31 mouse cellular contexts compared by ENCODE assay signal in the genomic region with DNA sequence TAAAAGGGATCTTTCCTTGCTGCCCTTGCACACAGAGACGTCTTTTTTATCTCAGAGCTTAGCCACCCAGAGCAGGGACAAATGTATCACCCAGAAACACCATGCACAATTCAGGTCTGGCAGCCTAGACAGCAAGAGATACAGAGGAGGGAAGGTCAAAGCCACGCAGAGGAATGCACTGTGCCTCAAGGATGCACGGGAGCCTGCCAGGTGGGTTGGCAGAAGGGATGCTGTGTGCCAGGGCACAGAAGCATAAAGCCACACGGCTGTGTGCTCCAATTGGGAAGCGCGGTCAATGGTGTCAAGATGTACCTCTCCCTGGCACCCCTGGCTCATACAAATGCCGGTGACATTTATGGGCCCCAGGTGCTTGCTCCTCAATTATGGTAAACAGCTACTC. TPM values are rescaled to one million over a fixed set of nuclear protein-coding genes. Genes with fewer than 3 reads are reported as not detected.
DNase-seq lines count a peak whose midpoint lies in the region; ATAC-seq and TF ChIP-seq lines count a peak whose summit lies in the region.
"Had no signal": no experiment of that assay in that cellular context is flagged by ENCODE, and none has a peak within 500 bp of the region (broad histone marks: within the 10 kb centered on the region; RNA-seq: fewer than 3 reads in every experiment).

No protein-coding gene starts in this region.

- no peak overlapping the region for H3K4me2 ChIP-seq in hindbrain, postnatal 0 days (ENCODE audit: low read depth, low read length)
- no peak overlapping the region for H3K4me2 ChIP-seq in hindbrain, embryonic 14.5 days (replicated peaks)
- H3K4me2 ChIP-seq: embryonic facial prominence, embryonic 15.5 days; heart, embryonic 13.5 days had no signal

- no peaks in the 10 kb centered on the region for H3K27me3 ChIP-seq in hindbrain, postnatal 0 days (ENCODE audit: insufficient read depth, low read length)
- no peaks in the 10 kb centered on the region for H3K27me3 ChIP-seq in hindbrain, embryonic 14.5 days (ENCODE audit: control insufficient read depth, insufficient read depth, low read length)
- H3K27me3 ChIP-seq: embryonic facial prominence, embryonic 15.5 days; heart, embryonic 13.5 days; Patski had no signal

- no peak for DNase-seq in cerebellum, adult 11 months
- no peak for DNase-seq in hindbrain, postnatal 0 days (ENCODE audit: low spot score)
- DNase-seq in hindbrain, embryonic 14.5 days (ENCODE audit: low spot score) = no peak
- DNase-seq in cerebellum, adult 9-11 months = peak; percentile 46
- DNase-seq in cerebellum, postnatal 36 days = peak; percentile 27 to 38
- DNase-seq in MN1 (ENCODE audit: low spot score) = no peak
- DNase-seq: adrenal gland, adult 2 months; adrenal gland, postnatal 25 days; B cell, adult 2 months; embryo, embryonic 11 days; gastrocnemius, adult 2 months; gastrocnemius, postnatal 25 days; heart, postnatal 36 days; kidney, adult 11 months had no signal

- peak; percentile 72; the same call in 1 of the 2 replicates for ATAC-seq in cerebellum, adult (ENCODE audit: insufficient number of reproducible peaks, low FRiP score, low TSS enrichment)
- ATAC-seq in hindbrain, postnatal 0 days = 0 out of 2 replicates have a peak, but pooled peaks have one; percentile 32
- ATAC-seq in hindbrain, embryonic 14.5 days (ENCODE audit: low FRiP score) = no peak
- ATAC-seq: activated CD4-positive, CD25-positive, alpha-beta regulatory T cell, adult 4 months; CD4-positive, CD25-positive, alpha-beta regulatory T cell, adult 4 months; forebrain, embryonic 14.5 days; hindbrain, embryonic 16.5 days; Patski had no signal

- no peaks in the 10 kb centered on the region for H3K4me1 ChIP-seq in hindbrain, postnatal 0 days (ENCODE audit: insufficient read depth, low read length)
- H3K4me1 ChIP-seq in hindbrain, embryonic 14.5 days (replicated peaks; ENCODE audit: control insufficient read depth, insufficient read depth, low read length) = no peaks in the 10 kb centered on the region
- H3K4me1 ChIP-seq: embryonic facial prominence, embryonic 15.5 days; forebrain, embryonic 10.5 days; heart, embryonic 13.5 days had no signal

- TF ChIP-seq CTCF in hindbrain, postnatal 0 days (IDR thresholded peaks at IDR 0.05; ENCODE audit: low read depth) = no peak

- 59% methylated on average over 7 of the region's 7 CpGs for WGBS in hindbrain, postnatal 0 days
- 79% methylated on average over 7 of the region's 7 CpGs for WGBS in hindbrain, embryonic 14.5 days

- H3K27ac ChIP-seq in hindbrain, postnatal 0 days = no peak overlapping the region
- H3K27ac ChIP-seq in hindbrain, embryonic 14.5 days = no peak overlapping the region
- H3K27ac ChIP-seq: embryonic facial prominence, embryonic 15.5 days; forebrain, embryonic 10.5 days; gastrocnemius, adult 2 months; heart, embryonic 13.5 days had no signal

- no peaks in the 10 kb centered on the region for H3K36me3 ChIP-seq in hindbrain, postnatal 0 days (ENCODE audit: insufficient read depth, low read length)
- no peaks in the 10 kb centered on the region for H3K36me3 ChIP-seq in hindbrain, embryonic 14.5 days (replicated peaks; ENCODE audit: control insufficient read depth, insufficient read depth)
- H3K36me3 ChIP-seq: embryonic facial prominence, embryonic 15.5 days; forebrain, embryonic 10.5 days; G1E; heart, embryonic 13.5 days had no signal

- no peak overlapping the region for H3K9ac ChIP-seq in hindbrain, postnatal 0 days (replicated peaks; ENCODE audit: low read length)
- H3K9ac ChIP-seq in hindbrain, embryonic 14.5 days = no peak overlapping the region
- H3K9ac ChIP-seq: embryonic facial prominence, embryonic 15.5 days; heart, embryonic 13.5 days had no signal

- no peak overlapping the region for H3K4me3 ChIP-seq in hindbrain, postnatal 0 days (ENCODE audit: low read length)
- H3K4me3 ChIP-seq in hindbrain, embryonic 14.5 days (replicated peaks; ENCODE audit: low read length) = no peak overlapping the region
- H3K4me3 ChIP-seq: embryonic facial prominence, embryonic 15.5 days; erythroblast, embryonic 14.5 days; forebrain, embryonic 10.5 days; gastrocnemius, adult 2 months; heart, embryonic 13.5 days had no signal

- H3K9me3 ChIP-seq in hindbrain, postnatal 0 days (ENCODE audit: low read length) = no peaks in the 10 kb centered on the region
- H3K9me3 ChIP-seq in hindbrain, embryonic 14.5 days (ENCODE audit: control insufficient read depth, low read length) = no peaks in the 10 kb centered on the region
- H3K9me3 ChIP-seq: embryonic facial prominence, embryonic 15.5 days; forebrain, embryonic 10.5 days; heart, embryonic 13.5 days had no signal

RNA-seq across cellular contexts. Expression of gene Lrrc38, which starts 8.1 kb away (rescaled TPM):
- total RNA-seq in hindbrain, postnatal 0 days (2014; rRNA removed) = 0.29 and 0.63 TPM in 2 replicates
- 0.84 and 0.97 TPM in 2 replicates for polyA plus RNA-seq in hindbrain, postnatal 0 days (2015; fragmentation: Nextera tagmentation; extraction: Ambion mirVana)
- polyA plus RNA-seq in hindbrain, embryonic 14.5 days (2014; fragmentation: Nextera tagmentation; extraction: Ambion mirVana) = 0.40 and 0.51 TPM in 2 replicates
- total RNA-seq: adrenal gland, postnatal 25 days; common myeloid progenitor, adult 5-6 weeks; G1E; granulocyte monocyte progenitor cell, adult 5-6 weeks had no signal
- polyA plus RNA-seq: activated CD4-positive, CD25-positive, alpha-beta regulatory T cell, adult 4 months; CD4-positive, CD25-positive, alpha-beta regulatory T cell, adult 4 months; erythroblast, embryonic 14.5 days; forebrain, embryonic 10.5 days; forebrain, embryonic 14.5 days; G1E; Patski had no signal

RNA-seq across cellular contexts. Expression of gene Pdpn, which starts 42.1 kb away (rescaled TPM):
- total RNA-seq in hindbrain, postnatal 0 days (2014; rRNA removed) = 31.8 and 56.8 TPM in 2 replicates
- polyA plus RNA-seq in hindbrain, postnatal 0 days (2015; fragmentation: Nextera tagmentation; extraction: Ambion mirVana) = 45.5 and 51.4 TPM in 2 replicates
- 56.6 and 59.6 TPM in 2 replicates for polyA plus RNA-seq in hindbrain, embryonic 14.5 days (2014; fragmentation: Nextera tagmentation; extraction: Ambion mirVana)
- total RNA-seq: common myeloid progenitor, adult 5-6 weeks; granulocyte monocyte progenitor cell, adult 5-6 weeks had no signal
- polyA plus RNA-seq: CD4-positive, CD25-positive, alpha-beta regulatory T cell, adult 4 months; erythroblast, embryonic 14.5 days; G1E had no signal

RNA-seq across cellular contexts. Expression of gene Pramel1, which starts 52.8 kb away (rescaled TPM):
- not detected in 2 replicates for total RNA-seq in hindbrain, postnatal 0 days (2014; rRNA removed)
- not detected in 2 replicates for polyA plus RNA-seq in hindbrain, postnatal 0 days (2015; fragmentation: Nextera tagmentation; extraction: Ambion mirVana)
- not detected in 2 replicates for polyA plus RNA-seq in hindbrain, embryonic 14.5 days (2014; fragmentation: Nextera tagmentation; extraction: Ambion mirVana)
- total RNA-seq: adrenal gland, adult 2 months; adrenal gland, postnatal 25 days; common myeloid progenitor, adult 5-6 weeks; G1E; gastrocnemius, adult 2 months; gastrocnemius, postnatal 25 days; granulocyte monocyte progenitor cell, adult 5-6 weeks; heart, postnatal 36 days had no signal
- polyA plus RNA-seq: activated CD4-positive, CD25-positive, alpha-beta regulatory T cell, adult 4 months; adrenal gland, adult 2 months; CD4-positive, CD25-positive, alpha-beta regulatory T cell, adult 4 months; embryonic facial prominence, embryonic 11.5 days; embryonic facial prominence, embryonic 15.5 days; erythroblast, embryonic 14.5 days; forebrain, embryonic 10.5 days; forebrain, embryonic 14.5 days; G1E; heart, embryonic 13.5 days; heart, postnatal 0 days; hindbrain, embryonic 11.5 days; hindbrain, embryonic 16.5 days; intestine, embryonic 14.5 days; Patski had no signal

Comparison
In these comparisons a context has a peak if more than half of its experiments do, and no peak if none do; other contexts are left out.
1. DNase-seq: peak in cerebellum, adult 9-11 months (single experiment) and cerebellum, postnatal 36 days (2 of 2); none in cerebellum, adult 11 months (single experiment), hindbrain, postnatal 0 days (single experiment), hindbrain, embryonic 14.5 days (single experiment) and MN1 (single experiment).